Mouse (Mus musculus): ENCODE measurements at regions not wholly inside any gene's neighbourhood (a gene's known extent, or its start where the extent isn't known, plus 50 kb on each side); places are given as distances from the start of the nearest gene placed in this dataset.
A peak's percentile ranks its signal among the peaks of the same experiment; 100 is the strongest.

DNA sequence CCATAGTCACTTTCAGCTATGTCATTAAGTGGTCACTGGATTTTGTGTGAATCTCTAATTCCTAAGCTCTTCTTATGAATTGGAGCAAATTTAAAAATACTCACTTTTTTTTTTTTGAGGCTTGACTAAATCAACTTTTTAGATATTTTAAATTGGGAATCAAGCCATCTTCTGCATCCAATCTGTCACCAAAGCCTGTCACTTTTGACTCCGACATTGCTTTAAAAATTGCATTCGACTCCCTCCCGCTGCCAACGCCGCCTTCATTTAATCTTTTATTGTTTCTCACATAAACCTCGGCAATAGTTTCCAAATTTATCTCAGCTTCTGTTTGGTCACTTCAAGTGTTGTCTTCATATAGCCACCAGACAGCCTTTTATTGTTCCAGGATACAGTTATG is 109.8 kb upstream of the Rorb start:
- H3K9ac ChIP-seq (ENCODE audit: low read depth, low read length) = no peak overlapping the region
- WGBS (ENCODE audit: insufficient replicate concordance) = 89% methylated on average over 6 of the region's 6 CpGs
- H3K4me2 ChIP-seq = no peak overlapping the region
- no peaks in the 10 kb centered on the region for H3K36me3 ChIP-seq (ENCODE audit: control insufficient read depth, insufficient read depth, low read length)
- no peaks in the 10 kb centered on the region for H3K27me3 ChIP-seq (ENCODE audit: control insufficient read depth, insufficient read depth, low read length)
- ATAC-seq (replicated peaks; ENCODE audit: insufficient number of reproducible peaks, low FRiP score, low TSS enrichment) = no peak
- H3K27ac ChIP-seq (ENCODE audit: low read depth, low read length) = no peak overlapping the region
- H3K9me3 ChIP-seq (replicated peaks; ENCODE audit: control insufficient read depth, low read length) = no peaks in the 10 kb centered on the region
- no peak overlapping the region for H3K4me3 ChIP-seq (ENCODE audit: low read depth, low read length)
- peaks cover 4% of the 10 kb centered on the region; the same call in 1 of the 2 replicates for H3K4me1 ChIP-seq (ENCODE audit: control insufficient read depth, insufficient read depth, low read length)

DNA sequence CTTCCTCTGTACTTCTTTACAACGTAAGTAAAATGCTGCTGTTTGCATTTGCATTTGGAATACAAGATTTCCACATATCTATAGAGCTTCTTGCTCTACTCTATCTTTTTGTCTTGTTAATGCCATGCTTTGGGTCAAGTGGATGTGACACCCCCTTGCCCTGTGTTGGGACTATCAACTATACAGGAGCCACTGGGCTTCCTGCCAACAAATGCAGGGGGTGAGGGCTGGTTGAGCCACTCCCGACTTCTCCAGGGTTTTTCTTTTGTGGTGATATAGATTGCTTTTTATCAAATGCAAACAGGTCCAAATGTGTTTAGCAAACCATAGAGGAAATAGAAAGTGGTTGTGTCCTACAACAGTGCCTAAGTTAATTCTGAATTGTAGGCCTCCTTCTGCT is 108.4 kb upstream of the Rorb start:
- no peaks in the 10 kb centered on the region for H3K9me3 ChIP-seq (replicated peaks; ENCODE audit: control insufficient read depth, low read length)
- no peaks in the 10 kb centered on the region for H3K27me3 ChIP-seq (ENCODE audit: control insufficient read depth, insufficient read depth, low read length)
- H3K9ac ChIP-seq (ENCODE audit: low read depth, low read length) = no peak overlapping the region
- WGBS (ENCODE audit: insufficient replicate concordance) = 46% methylated on average over 2 of the region's 2 CpGs
- ATAC-seq (replicated peaks; ENCODE audit: insufficient number of reproducible peaks, low FRiP score, low TSS enrichment) = no peak
- H3K4me1 ChIP-seq (ENCODE audit: control insufficient read depth, insufficient read depth, low read length) = peaks cover 4% of the 10 kb centered on the region; the same call in 1 of the 2 replicates
- H3K4me3 ChIP-seq (ENCODE audit: low read depth, low read length) = no peak overlapping the region
- no peaks in the 10 kb centered on the region for H3K36me3 ChIP-seq (ENCODE audit: control insufficient read depth, insufficient read depth, low read length)
- H3K4me2 ChIP-seq = no peak overlapping the region
- H3K27ac ChIP-seq (ENCODE audit: low read depth, low read length) = peak overlapping the region; percentile 29; the same call in 1 of the 2 replicates

DNA sequence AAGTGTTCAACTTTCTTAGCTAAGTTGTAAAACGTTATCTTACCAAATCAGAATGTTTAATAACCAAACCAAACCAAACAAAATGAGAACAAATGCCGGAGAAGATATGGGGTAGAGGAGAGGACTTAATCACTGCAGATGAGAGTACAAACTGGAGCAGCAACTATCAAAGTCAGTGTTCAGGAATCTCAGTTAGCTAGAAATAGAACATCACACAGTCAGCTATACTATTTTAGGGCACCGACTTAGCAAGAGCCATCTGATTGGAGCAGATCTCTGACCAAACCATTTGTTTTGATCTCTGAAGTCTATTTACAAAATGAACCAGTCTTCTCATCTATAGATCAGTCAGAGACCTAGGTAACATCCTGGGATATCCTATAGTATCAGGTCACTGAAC is 107.7 kb upstream of the Rorb start:
- Histone ChIP-seq H3K4me1 (ENCODE audit: control insufficient read depth, insufficient read depth, low read length) (peaks cover 4% of the 10 kb centered on the region; the same call in 1 of the 2 replicates), H3K4me2 (no peak overlapping the region), H3K9ac (ENCODE audit: low read depth, low read length) (no peak overlapping the region), H3K27me3 (ENCODE audit: control insufficient read depth, insufficient read depth, low read length) (no peaks in the 10 kb centered on the region), H3K36me3 (ENCODE audit: control insufficient read depth, insufficient read depth, low read length) (no peaks in the 10 kb centered on the region), H3K9me3 (replicated peaks; ENCODE audit: control insufficient read depth, low read length) (no peaks in the 10 kb centered on the region), H3K27ac (ENCODE audit: low read depth, low read length) (no peak overlapping the region), H3K4me3 (ENCODE audit: low read depth, low read length) (no peak overlapping the region)
- WGBS (ENCODE audit: insufficient replicate concordance) = 54% methylated on average over 3 of the region's 3 CpGs
- no peak for ATAC-seq (replicated peaks; ENCODE audit: insufficient number of reproducible peaks, low FRiP score, low TSS enrichment)

DNA sequence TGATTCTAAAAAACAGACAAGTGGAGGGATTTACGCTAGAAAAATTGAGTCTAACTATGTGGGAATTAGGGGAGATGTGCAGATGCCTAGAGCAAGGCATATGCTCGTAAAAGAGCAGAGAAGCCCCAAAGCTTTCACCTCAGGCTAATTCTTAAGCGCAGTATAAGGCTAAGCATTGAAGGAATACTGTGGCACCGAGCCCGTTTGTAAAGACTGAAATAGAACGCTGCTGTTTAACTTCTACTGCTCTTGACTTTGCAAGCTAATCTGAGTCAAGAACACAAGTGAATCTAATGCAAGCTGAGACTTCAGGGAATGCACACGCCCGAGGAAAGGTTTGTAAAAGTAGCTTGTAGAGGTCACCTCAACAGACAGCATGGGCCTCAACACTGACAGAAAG is 88.5 kb upstream of the Rorb start:
- Histone ChIP-seq H3K36me3 (ENCODE audit: control insufficient read depth, insufficient read depth, low read length) (no peaks in the 10 kb centered on the region), H3K27ac (ENCODE audit: low read depth, low read length) (no peak overlapping the region), H3K4me3 (ENCODE audit: low read depth, low read length) (no peak overlapping the region), H3K9ac (ENCODE audit: low read depth, low read length) (no peak overlapping the region), H3K9me3 (replicated peaks; ENCODE audit: control insufficient read depth, low read length) (no peaks in the 10 kb centered on the region), H3K4me1 (ENCODE audit: control insufficient read depth, insufficient read depth, low read length) (no peaks in the 10 kb centered on the region), H3K27me3 (ENCODE audit: control insufficient read depth, insufficient read depth, low read length) (no peaks in the 10 kb centered on the region), H3K4me2 (no peak overlapping the region)
- 57% methylated on average over 8 of the region's 8 CpGs for WGBS (ENCODE audit: insufficient replicate concordance)
- ATAC-seq (replicated peaks; ENCODE audit: insufficient number of reproducible peaks, low FRiP score, low TSS enrichment) = no peak

DNA sequence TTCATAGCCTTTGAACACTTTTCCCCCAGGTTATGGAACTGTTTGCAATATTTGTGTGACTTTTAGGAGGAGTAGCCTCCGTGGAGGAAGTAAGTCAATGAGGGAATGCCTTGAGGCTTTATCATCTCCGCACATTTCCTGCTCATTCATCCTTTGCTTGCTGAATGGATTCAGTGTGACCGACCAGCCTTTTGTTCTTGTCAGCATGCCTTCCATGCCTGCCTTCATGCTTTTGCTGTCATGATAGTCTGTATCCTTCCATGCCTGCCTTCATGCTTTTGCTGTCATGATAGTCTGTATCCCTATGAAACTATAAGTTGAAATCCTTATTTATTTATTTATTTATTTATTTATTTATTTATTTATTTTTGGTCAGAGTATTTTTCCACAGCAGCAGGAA is 87.8 kb upstream of the Rorb start:
- H3K36me3 ChIP-seq (ENCODE audit: control insufficient read depth, insufficient read depth, low read length) = no peaks in the 10 kb centered on the region
- no peak overlapping the region for H3K27ac ChIP-seq (ENCODE audit: low read depth, low read length)
- H3K4me1 ChIP-seq (ENCODE audit: control insufficient read depth, insufficient read depth, low read length) = no peaks in the 10 kb centered on the region
- no peak for ATAC-seq (replicated peaks; ENCODE audit: insufficient number of reproducible peaks, low FRiP score, low TSS enrichment)
- no peaks in the 10 kb centered on the region for H3K9me3 ChIP-seq (replicated peaks; ENCODE audit: control insufficient read depth, low read length)
- no peak overlapping the region for H3K4me3 ChIP-seq (ENCODE audit: low read depth, low read length)
- H3K27me3 ChIP-seq (ENCODE audit: control insufficient read depth, insufficient read depth, low read length) = no peaks in the 10 kb centered on the region
- no peak overlapping the region for H3K4me2 ChIP-seq
- WGBS (ENCODE audit: insufficient replicate concordance) = 55% methylated on average over 3 of the region's 3 CpGs
- H3K9ac ChIP-seq (ENCODE audit: low read depth, low read length) = no peak overlapping the region

DNA sequence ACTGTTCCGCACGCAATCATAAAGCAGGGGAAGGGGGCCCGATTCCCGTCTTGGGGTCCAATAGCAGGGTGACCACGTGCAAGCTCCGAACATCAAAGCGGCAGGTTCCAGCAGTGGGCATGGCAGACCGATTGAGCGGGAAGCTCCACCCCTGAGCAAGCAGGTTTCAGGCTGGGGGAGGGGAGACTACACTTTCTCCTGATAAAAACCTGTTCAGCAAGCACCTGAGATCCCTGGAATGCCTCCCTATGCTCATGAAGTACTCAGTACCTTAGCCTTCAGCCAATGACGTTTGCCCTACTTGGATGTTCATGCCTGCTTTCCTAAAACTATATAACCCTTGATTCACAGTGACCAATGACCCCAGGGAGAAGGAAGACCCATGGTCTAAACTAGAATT is 83.7 kb upstream of the Rorb start:
- WGBS (ENCODE audit: insufficient replicate concordance) = 30% methylated on average over 10 of the region's 10 CpGs
- Histone ChIP-seq H3K36me3 (ENCODE audit: control insufficient read depth, insufficient read depth, low read length) (no peaks in the 10 kb centered on the region), H3K4me2 (no peak overlapping the region), H3K9me3 (replicated peaks; ENCODE audit: control insufficient read depth, low read length) (no peaks in the 10 kb centered on the region), H3K27ac (ENCODE audit: low read depth, low read length) (no peak overlapping the region), H3K4me3 (ENCODE audit: low read depth, low read length) (no peak overlapping the region), H3K27me3 (ENCODE audit: control insufficient read depth, insufficient read depth, low read length) (no peaks in the 10 kb centered on the region), H3K4me1 (ENCODE audit: control insufficient read depth, insufficient read depth, low read length) (no peaks in the 10 kb centered on the region), H3K9ac (ENCODE audit: low read depth, low read length) (no peak overlapping the region)
- no peak for ATAC-seq (replicated peaks; ENCODE audit: insufficient number of reproducible peaks, low FRiP score, low TSS enrichment)

DNA sequence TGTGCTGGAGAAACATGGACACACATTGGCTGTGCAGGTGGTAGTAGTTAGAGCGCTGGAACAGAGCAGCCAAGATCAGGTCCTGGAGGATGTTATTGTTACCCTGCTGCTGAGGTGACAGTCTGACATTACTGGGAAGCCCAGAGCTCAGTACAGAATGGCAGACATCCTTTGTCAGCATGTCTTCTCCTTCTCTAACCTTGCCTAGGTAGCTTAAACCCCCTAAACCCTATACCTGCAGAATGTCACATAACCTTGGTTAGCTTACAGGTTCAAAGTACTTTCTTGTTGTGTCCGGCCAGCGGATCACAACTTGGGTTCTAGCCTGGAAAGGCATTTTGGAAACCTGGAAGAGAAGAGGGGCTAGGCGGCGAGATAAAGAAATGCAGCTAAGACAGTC is 83.3 kb upstream of the Rorb start:
- H3K27me3 ChIP-seq (ENCODE audit: control insufficient read depth, insufficient read depth, low read length) = no peaks in the 10 kb centered on the region
- H3K9ac ChIP-seq (ENCODE audit: low read depth, low read length) = no peak overlapping the region
- H3K27ac ChIP-seq (ENCODE audit: low read depth, low read length) = no peak overlapping the region
- H3K9me3 ChIP-seq (replicated peaks; ENCODE audit: control insufficient read depth, low read length) = no peaks in the 10 kb centered on the region
- H3K4me2 ChIP-seq = no peak overlapping the region
- no peaks in the 10 kb centered on the region for H3K4me1 ChIP-seq (ENCODE audit: control insufficient read depth, insufficient read depth, low read length)
- H3K36me3 ChIP-seq (ENCODE audit: control insufficient read depth, insufficient read depth, low read length) = no peaks in the 10 kb centered on the region
- no peak overlapping the region for H3K4me3 ChIP-seq (ENCODE audit: low read depth, low read length)
- no peak for ATAC-seq (replicated peaks; ENCODE audit: insufficient number of reproducible peaks, low FRiP score, low TSS enrichment)
- 52% methylated on average over 5 of the region's 5 CpGs for WGBS (ENCODE audit: insufficient replicate concordance)

DNA sequence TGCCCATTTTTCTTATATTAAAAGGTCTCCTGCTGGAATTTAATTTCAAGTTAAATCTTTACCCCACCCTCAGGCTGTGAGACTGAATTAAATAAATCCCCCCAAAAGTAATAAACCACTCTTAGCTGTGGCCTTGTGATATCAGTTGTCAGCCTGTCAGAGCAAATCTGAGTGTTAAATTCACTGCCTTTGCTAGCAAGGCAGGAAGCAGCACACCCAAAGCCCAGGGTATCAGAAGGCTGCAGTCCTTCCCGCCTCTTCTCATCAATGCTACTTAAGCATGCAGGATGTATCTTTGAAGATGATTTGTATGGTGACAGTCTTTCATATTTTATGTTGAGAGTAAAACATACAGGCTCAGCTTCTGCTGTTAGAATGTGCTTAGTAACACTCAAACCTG is 61.8 kb upstream of the Rorb start:
- ATAC-seq (replicated peaks; ENCODE audit: insufficient number of reproducible peaks, low FRiP score, low TSS enrichment) = no peak
- Histone ChIP-seq H3K9me3 (replicated peaks; ENCODE audit: control insufficient read depth, low read length) (peaks cover 2% of the 10 kb centered on the region; the same call in 1 of the 2 replicates), H3K4me3 (ENCODE audit: low read depth, low read length) (no peak overlapping the region), H3K4me1 (ENCODE audit: control insufficient read depth, insufficient read depth, low read length) (no peaks in the 10 kb centered on the region), H3K36me3 (ENCODE audit: control insufficient read depth, insufficient read depth, low read length) (no peaks in the 10 kb centered on the region), H3K27me3 (ENCODE audit: control insufficient read depth, insufficient read depth, low read length) (no peaks in the 10 kb centered on the region), H3K9ac (ENCODE audit: low read depth, low read length) (no peak overlapping the region), H3K27ac (ENCODE audit: low read depth, low read length) (no peak overlapping the region), H3K4me2 (no peak overlapping the region)
- WGBS (ENCODE audit: insufficient replicate concordance) = 63% methylated on average over 1 of the region's 1 CpGs

DNA sequence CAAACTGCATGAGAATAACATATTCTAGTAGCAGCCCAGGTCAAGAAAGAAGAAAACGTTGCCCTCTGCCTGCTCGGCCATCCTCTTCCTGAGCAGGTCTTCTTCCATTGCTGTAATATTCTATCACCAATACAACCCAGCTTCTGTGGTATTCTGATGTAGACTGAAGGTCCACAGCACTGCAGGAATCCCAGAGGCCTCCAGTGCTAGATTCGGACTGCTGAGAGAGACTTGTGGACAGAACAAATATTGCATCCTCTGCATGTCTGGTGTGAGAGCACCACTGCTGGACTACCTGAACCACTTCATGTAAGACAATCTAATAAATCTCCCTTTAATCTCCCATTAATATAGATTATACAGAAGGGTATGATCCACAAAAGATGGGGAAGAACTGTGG is 59.8 kb upstream of the Rorb start:
- no peak overlapping the region for H3K9ac ChIP-seq (ENCODE audit: low read depth, low read length)
- no peaks in the 10 kb centered on the region for H3K4me1 ChIP-seq (ENCODE audit: control insufficient read depth, insufficient read depth, low read length)
- no peak overlapping the region for H3K4me2 ChIP-seq
- no peaks in the 10 kb centered on the region for H3K27me3 ChIP-seq (ENCODE audit: control insufficient read depth, insufficient read depth, low read length)
- H3K4me3 ChIP-seq (ENCODE audit: low read depth, low read length) = no peak overlapping the region
- no peak for ATAC-seq (replicated peaks; ENCODE audit: insufficient number of reproducible peaks, low FRiP score, low TSS enrichment)
- H3K27ac ChIP-seq (ENCODE audit: low read depth, low read length) = no peak overlapping the region
- H3K9me3 ChIP-seq (replicated peaks; ENCODE audit: control insufficient read depth, low read length) = peaks cover 1% of the 10 kb centered on the region; the same call in 1 of the 2 replicates
- WGBS (ENCODE audit: insufficient replicate concordance) = 82% methylated on average over 3 of the region's 3 CpGs
- no peaks in the 10 kb centered on the region for H3K36me3 ChIP-seq (ENCODE audit: control insufficient read depth, insufficient read depth, low read length)
